Mouse (Mus musculus): Measurements from ENCODE around the gene Olfr763. TPM values are rescaled to one million over a fixed set of nuclear protein-coding genes. Genes with fewer than 3 reads are reported as not detected.

The Olfr763 gene
- not detected in 2 replicates for polyA plus RNA-seq (2012; rRNA removed)

DNA sequence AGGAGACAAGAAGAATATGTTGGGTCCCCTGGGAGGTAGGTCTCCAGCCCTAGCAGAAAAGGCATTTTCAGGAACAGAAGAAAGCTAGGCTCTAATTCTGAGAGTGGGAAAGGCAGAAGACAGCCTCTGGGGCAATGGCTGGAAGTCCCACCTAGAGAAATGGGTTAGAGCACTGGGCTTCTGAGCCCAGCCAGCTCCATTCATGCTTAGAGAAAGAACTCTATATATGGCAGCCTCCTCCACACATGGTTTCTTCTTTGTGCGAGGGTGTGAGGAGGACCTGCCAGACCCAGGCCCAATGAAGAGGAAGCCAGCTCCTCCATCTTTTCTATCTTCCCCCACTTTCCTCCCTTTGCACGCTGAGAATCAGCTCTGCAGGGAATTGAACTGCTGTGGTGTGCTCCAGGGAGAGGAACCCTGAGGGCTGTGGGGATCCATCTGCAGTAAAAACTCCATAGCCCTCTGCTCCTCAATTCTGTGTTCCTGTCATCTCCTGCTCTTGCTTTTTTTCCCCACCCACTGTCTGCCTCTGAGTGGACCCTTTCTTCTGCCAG, at the start of gene Olfr763:
Olfr763 (plus strand) TSS at position 504 of the 554 bp plus-strand sequence.

DNA sequence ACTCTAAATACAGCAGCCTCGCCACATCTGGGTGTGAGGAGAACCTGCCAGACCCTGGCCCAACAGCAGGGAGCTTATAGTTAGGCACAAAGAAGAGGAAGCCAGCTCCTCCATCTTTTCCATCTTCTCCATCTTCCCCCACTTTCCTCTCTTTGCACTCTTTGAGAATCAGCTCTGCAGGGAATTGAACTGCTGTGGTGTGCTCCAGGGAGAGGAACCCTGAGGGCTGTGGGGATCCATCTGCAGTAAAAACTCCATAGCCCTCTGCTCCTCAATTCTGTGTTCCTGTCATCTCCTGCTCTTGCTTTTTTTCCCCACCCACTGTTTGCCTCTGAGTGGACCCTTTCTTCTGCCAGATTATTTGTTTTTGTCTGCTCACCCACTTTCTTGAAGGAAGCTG, 21.5 kb upstream of the Olfr763 start, which contains the start of gene Olfr9:
Olfr9 (plus strand) TSS at position 301 of the 400 bp plus-strand sequence.

DNA sequence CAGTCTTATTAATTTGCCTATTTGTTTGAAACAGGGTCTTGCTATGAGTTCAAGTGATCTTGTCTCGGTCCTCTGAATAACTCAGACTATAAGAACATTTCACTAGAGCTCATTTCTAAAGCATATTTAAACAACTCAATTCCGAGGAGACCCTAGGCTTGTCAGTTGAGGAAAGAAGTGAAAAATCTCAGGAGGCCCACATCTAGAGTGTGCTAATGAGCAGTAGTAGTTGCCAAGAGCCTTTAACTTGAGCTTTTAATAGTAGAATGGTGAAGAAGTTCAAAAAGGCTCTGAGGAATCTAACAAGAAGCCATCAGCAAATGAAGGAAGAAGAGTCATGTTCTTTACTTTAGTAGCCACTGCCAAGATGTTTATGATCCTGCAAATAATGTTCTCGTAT, 29.2 kb downstream of the Olfr763 start, which contains the start of gene Olfr764-ps1:
Olfr764-ps1 (minus strand) TSS at position 101 of the 400 bp plus-strand sequence.

DNA sequence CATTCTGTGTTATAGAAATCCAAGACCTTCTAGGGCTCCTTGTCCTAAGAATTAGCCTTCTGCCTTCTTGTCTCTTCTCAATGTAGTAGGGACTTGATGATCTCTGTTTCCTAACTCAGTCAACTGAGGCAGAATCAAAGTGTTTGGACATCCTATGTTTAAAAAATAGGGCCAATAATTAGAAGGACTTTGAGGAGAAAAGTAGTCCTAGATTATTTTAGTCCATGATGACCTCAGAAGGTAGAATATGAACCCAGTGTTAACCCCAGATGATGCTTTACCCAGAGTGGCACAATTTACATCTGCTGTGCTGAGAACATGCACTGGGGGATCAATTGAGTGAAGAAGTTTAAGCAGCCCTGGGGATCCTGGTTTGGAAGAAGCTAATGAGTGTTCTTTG, 39.3 kb downstream of the Olfr763 start, which contains the start of gene Olfr765:
Olfr765 (minus strand) TSS at position 101 of the 400 bp plus-strand sequence.

Other genes starting within 250 kb of the Olfr763 start
- 0.63 and 0.98 TPM in 2 replicates for gene Mmp19, start 219.9 kb upstream of the Olfr763 start, polyA plus RNA-seq (2012; rRNA removed)
- 31.5 and 33.5 TPM in 2 replicates for gene Dnajc14, start 206.7 kb upstream of the Olfr763 start, polyA plus RNA-seq (2012; rRNA removed)
- gene Tmem198b, start 206.4 kb upstream of the Olfr763 start, polyA plus RNA-seq (2012; rRNA removed), result 20.1 and 26.3 TPM in 2 replicates
- gene Sarnp, start 193.5 kb upstream of the Olfr763 start, polyA plus RNA-seq (2012; rRNA removed), result 179 and 285 TPM in 2 replicates
- gene Ormdl2, start 189.1 kb upstream of the Olfr763 start, polyA plus RNA-seq (2012; rRNA removed), result 28.3 and 45.2 TPM in 2 replicates
- 17.2 and 21.7 TPM in 2 replicates for gene Gdf11, start 119.1 kb upstream of the Olfr763 start, polyA plus RNA-seq (2012; rRNA removed)
- 82.1 and 143 TPM in 2 replicates for gene Cd63, start 109.8 kb upstream of the Olfr763 start, polyA plus RNA-seq (2012; rRNA removed)
- gene Rdh5, start 87.9 kb upstream of the Olfr763 start, polyA plus RNA-seq (2012; rRNA removed), result 14.8 and 16.9 TPM in 2 replicates
- gene Bloc1s1, start 86.8 kb upstream of the Olfr763 start, polyA plus RNA-seq (2012; rRNA removed), result 223 and 301 TPM in 2 replicates
- 3.0 and 4.4 TPM in 2 replicates for gene Itga7, start 77.0 kb upstream of the Olfr763 start, polyA plus RNA-seq (2012; rRNA removed)
- 0.04 TPM in 1 of 2 replicates, not detected in the other for gene Mettl7b, start 49.8 kb upstream of the Olfr763 start, polyA plus RNA-seq (2012; rRNA removed)
- not detected in 2 replicates for gene Olfr9, start 21.4 kb upstream of the Olfr763 start, polyA plus RNA-seq (2012; rRNA removed)
- not detected in 2 replicates for gene Olfr764-ps1, start 29.1 kb downstream of the Olfr763 start, polyA plus RNA-seq (2012; rRNA removed)
- gene Olfr765, start 39.2 kb downstream of the Olfr763 start, polyA plus RNA-seq (2012; rRNA removed), result not detected in 2 replicates
- gene Olfr766-ps1, start 58.2 kb downstream of the Olfr763 start, polyA plus RNA-seq (2012; rRNA removed), result not detected in 2 replicates
- not detected in 2 replicates for gene Olfr767, start 72.1 kb downstream of the Olfr763 start, polyA plus RNA-seq (2012; rRNA removed)
- not detected in 2 replicates for gene Olfr768, start 88.6 kb downstream of the Olfr763 start, polyA plus RNA-seq (2012; rRNA removed)
- not detected in 2 replicates for gene Olfr769, start 107.1 kb downstream of the Olfr763 start, polyA plus RNA-seq (2012; rRNA removed)
- gene Olfr770, start 128.2 kb downstream of the Olfr763 start, polyA plus RNA-seq (2012; rRNA removed), result not detected in 2 replicates
- gene Olfr771, start 154.0 kb downstream of the Olfr763 start, polyA plus RNA-seq (2012; rRNA removed), result not detected in 2 replicates
- not detected in 2 replicates for gene Olfr772, start 167.1 kb downstream of the Olfr763 start, polyA plus RNA-seq (2012; rRNA removed)
- gene Olfr773, start 176.6 kb downstream of the Olfr763 start, polyA plus RNA-seq (2012; rRNA removed), result not detected in 2 replicates
- gene Olfr774, start 225.4 kb downstream of the Olfr763 start, polyA plus RNA-seq (2012; rRNA removed), result not detected in 2 replicates
- gene Olfr775, start 237.6 kb downstream of the Olfr763 start, polyA plus RNA-seq (2012; rRNA removed), result not detected in 2 replicates
- not detected in 2 replicates for gene Olfr776, start 248.3 kb downstream of the Olfr763 start, polyA plus RNA-seq (2012; rRNA removed)

Data from central nervous system, embryonic 11.5 days (tissue).